In the genomic region with DNA sequence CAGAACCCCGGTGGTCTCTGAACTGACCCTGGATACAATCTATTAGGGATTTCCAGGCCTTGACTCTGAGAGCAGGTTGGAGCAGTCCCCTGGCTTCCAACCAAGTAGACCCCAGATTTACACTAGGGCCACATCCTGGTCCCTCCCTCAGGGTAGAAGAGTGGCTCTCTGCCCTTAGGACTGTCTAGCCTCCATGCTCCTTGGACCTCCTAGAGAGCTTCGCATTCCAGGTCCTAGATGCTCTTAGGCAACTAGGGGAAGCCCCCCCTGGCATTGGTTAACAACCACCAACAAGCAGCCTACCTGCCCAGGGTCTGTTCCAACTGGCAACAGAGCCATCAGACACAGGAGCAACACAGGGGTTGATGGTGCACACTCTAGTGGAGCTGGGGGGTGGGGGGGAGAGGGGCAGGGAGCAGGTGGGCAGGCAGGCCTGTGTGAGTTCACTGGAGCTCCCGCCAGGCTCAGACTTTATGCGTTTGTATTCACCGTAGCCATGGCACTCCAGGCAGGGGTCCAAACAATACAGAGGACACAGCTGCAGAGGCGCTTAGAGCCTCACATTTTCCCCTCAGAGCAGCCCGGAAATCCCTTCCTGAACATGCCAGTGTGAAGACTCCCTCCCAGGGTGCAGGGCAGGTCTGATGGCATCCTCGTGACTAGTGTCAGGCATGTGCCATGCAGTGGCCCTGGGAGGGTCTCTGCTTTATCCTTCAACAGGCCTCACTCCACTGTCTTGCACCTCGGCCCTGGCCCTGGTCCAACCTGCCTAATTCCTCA, we compare ENCODE assay signal across 9 mouse cellular contexts. TPM values are rescaled to one million over a fixed set of nuclear protein-coding genes. Genes with fewer than 3 reads are reported as not detected.
DNase-seq lines count a peak whose midpoint lies in the region; ATAC-seq and TF ChIP-seq lines count a peak whose summit lies in the region.
"Had no signal": no experiment of that assay in that cellular context is flagged by ENCODE, and none has a peak within 500 bp of the region (broad histone marks: within the 10 kb centered on the region; RNA-seq: fewer than 3 reads in every experiment).

No protein-coding gene starts in this region.

- DNase-seq in neural tube, embryonic 11.5 days (ENCODE audit: low spot score), result peak; percentile 66
- no peak for DNase-seq in neural tube, embryonic 10.5 days (ENCODE audit: extremely low spot score, low spot score)
- peak; percentile 64 for DNase-seq in forelimb bud, embryonic 11.5 days (ENCODE audit: low read depth, low spot score)
- peak; percentile 87 for DNase-seq in heart, postnatal 4 days
- peak; percentile 43 for DNase-seq in stomach, postnatal 0 days (ENCODE audit: low spot score)
- DNase-seq in spleen, adult 12 weeks (ENCODE audit: low spot score), result no peak
- no peak for DNase-seq in thymus, postnatal 25 days

- no peaks in the 10 kb centered on the region for H3K9me3 ChIP-seq in neural tube, embryonic 11.5 days (ENCODE audit: control insufficient read depth, low read length)
- H3K9me3 ChIP-seq in lung, embryonic 16.5 days (ENCODE audit: control insufficient read depth, low read length), result no peaks in the 10 kb centered on the region
- H3K9me3 ChIP-seq in stomach, postnatal 0 days (ENCODE audit: control insufficient read depth, low read length), result no peaks in the 10 kb centered on the region

- TF ChIP-seq EP300 in stomach, postnatal 0 days (optimal IDR thresholded peaks at IDR 0.05), result no peak

- peak overlapping the region; percentile 61 for H3K27ac ChIP-seq in neural tube, embryonic 11.5 days (ENCODE audit: low read depth, low read length)
- H3K27ac ChIP-seq in lung, embryonic 16.5 days (ENCODE audit: low read length), result no peak overlapping the region
- H3K27ac ChIP-seq in stomach, postnatal 0 days (replicated peaks), result no peak overlapping the region; the same call in 1 of the 2 replicates

- no peaks in the 10 kb centered on the region for H3K36me3 ChIP-seq in neural tube, embryonic 11.5 days (ENCODE audit: control insufficient read depth, insufficient read depth, low read length)
- no peaks in the 10 kb centered on the region for H3K36me3 ChIP-seq in lung, embryonic 16.5 days (ENCODE audit: control insufficient read depth, insufficient read depth, low read length)
- H3K36me3 ChIP-seq in stomach, postnatal 0 days (ENCODE audit: control insufficient read depth, insufficient read depth, low read length), result no peaks in the 10 kb centered on the region

- no peak for TF ChIP-seq CTCF in stomach, postnatal 0 days (IDR thresholded peaks at IDR 0.05; ENCODE audit: low read depth)

- no peak overlapping the region; the same call in 1 of the 2 replicates for H3K9ac ChIP-seq in neural tube, embryonic 11.5 days (ENCODE audit: low read length)
- H3K9ac ChIP-seq in lung, embryonic 16.5 days (ENCODE audit: low read length), result no peak overlapping the region
- no peak overlapping the region for H3K9ac ChIP-seq in stomach, postnatal 0 days (ENCODE audit: low read length)

- ATAC-seq in neural tube, embryonic 11.5 days (ENCODE audit: insufficient read depth, low FRiP score, low TSS enrichment), result peak; percentile 80
- peak; percentile 73 for ATAC-seq in lung, embryonic 16.5 days (ENCODE audit: low read depth)
- peak; percentile 70; the same call in 1 of the 2 replicates for ATAC-seq in stomach, postnatal 0 days (ENCODE audit: low FRiP score, low TSS enrichment)

- 36% methylated on average over 9 of the region's 9 CpGs for WGBS in neural tube, embryonic 11.5 days
- WGBS in lung, embryonic 16.5 days, result 40% methylated on average over 9 of the region's 9 CpGs
- 39% methylated on average over 9 of the region's 9 CpGs for WGBS in stomach, postnatal 0 days

- no peak overlapping the region for H3K4me3 ChIP-seq in neural tube, embryonic 11.5 days (ENCODE audit: low read depth, low read length)
- no peak overlapping the region for H3K4me3 ChIP-seq in lung, embryonic 16.5 days (ENCODE audit: low read length)
- no peak overlapping the region for H3K4me3 ChIP-seq in stomach, postnatal 0 days (ENCODE audit: low read depth, low read length)

- H3K4me1 ChIP-seq in neural tube, embryonic 11.5 days (ENCODE audit: control insufficient read depth, insufficient read depth, low read length), result peaks cover 24% of the 10 kb centered on the region
- peaks cover 2% of the 10 kb centered on the region; the same call in 1 of the 2 replicates for H3K4me1 ChIP-seq in lung, embryonic 16.5 days (replicated peaks; ENCODE audit: control insufficient read depth, insufficient read depth, low read length)
- H3K4me1 ChIP-seq in stomach, postnatal 0 days (replicated peaks; ENCODE audit: control insufficient read depth, insufficient read depth), result 0 out of 2 replicates have a peak, but pooled peaks cover 5% of the 10 kb centered on the region

- no peaks in the 10 kb centered on the region for H3K27me3 ChIP-seq in neural tube, embryonic 11.5 days (ENCODE audit: control insufficient read depth, insufficient read depth, low read length)
- no peaks in the 10 kb centered on the region for H3K27me3 ChIP-seq in lung, embryonic 16.5 days (ENCODE audit: control insufficient read depth, insufficient read depth, low read depth, low read length)
- no peaks in the 10 kb centered on the region for H3K27me3 ChIP-seq in stomach, postnatal 0 days (ENCODE audit: control insufficient read depth, insufficient read depth, low read length)

- H3K4me2 ChIP-seq in neural tube, embryonic 11.5 days (ENCODE audit: low read depth), result no peak overlapping the region
- H3K4me2 ChIP-seq in lung, embryonic 16.5 days (ENCODE audit: low read depth, low read length), result no peak overlapping the region
- no peak overlapping the region for H3K4me2 ChIP-seq in stomach, postnatal 0 days (replicated peaks; ENCODE audit: low read depth)

RNA-seq across cellular contexts. Expression of a gene that starts 46.8 kb away (rescaled TPM):
- 115 and 125 TPM in 2 replicates for polyA plus RNA-seq in neural tube, embryonic 11.5 days (2014; fragmentation: Nextera tagmentation; extraction: Ambion mirVana)
- total RNA-seq in heart, postnatal 4 days (2021), result 10 to 100 TPM; 30.4 to 34.6 TPM
- polyA plus RNA-seq in lung, embryonic 16.5 days (2015; fragmentation: Nextera tagmentation; extraction: Ambion mirVana), result 7.7 and 8.8 TPM in 2 replicates
- 4.4 and 6.1 TPM in 2 replicates for polyA plus RNA-seq in stomach, postnatal 0 days (2015; fragmentation: Nextera tagmentation; extraction: Ambion mirVana)
- total RNA-seq: MEL had no signal

Comparison
In these comparisons a context has a peak if more than half of its experiments do, and no peak if none do; other contexts are left out.
1. DNase-seq: peak in neural tube, embryonic 11.5 days (single experiment), forelimb bud, embryonic 11.5 days (single experiment), heart, postnatal 4 days (single experiment) and stomach, postnatal 0 days (single experiment); none in neural tube, embryonic 10.5 days (single experiment), spleen, adult 12 weeks (single experiment) and thymus, postnatal 25 days (single experiment).
2. RNA of a gene that starts 46.8 kb away (polyA plus RNA-seq): 115 to 125 TPM in neural tube, embryonic 11.5 days; 7.7 to 8.8 TPM in lung, embryonic 16.5 days and 4.4 to 6.1 TPM in stomach, postnatal 0 days; every median in the first group is over 10 times any median in the second.
3. Peak in every context shown above with its lines, with median percentiles within 50 percentile points of each other: ATAC-seq.